Mouse (Mus musculus): ENCODE results near the gene Glb1l3. TPM values are rescaled to one million over a fixed set of nuclear protein-coding genes. Genes with fewer than 3 reads are reported as not detected.
A peak's percentile ranks its signal among the peaks of the same experiment; 100 is the strongest.
"Not testable (repeated sequence)": the region's sequence is repeated elsewhere in the genome, so short reads cannot be mapped to it uniquely, and the experiment has no call there.

Glb1l3 gene
- polyA plus RNA-seq (2014; fragmentation: Nextera tagmentation; extraction: Ambion mirVana), result not detected in 2 replicates

DNA sequence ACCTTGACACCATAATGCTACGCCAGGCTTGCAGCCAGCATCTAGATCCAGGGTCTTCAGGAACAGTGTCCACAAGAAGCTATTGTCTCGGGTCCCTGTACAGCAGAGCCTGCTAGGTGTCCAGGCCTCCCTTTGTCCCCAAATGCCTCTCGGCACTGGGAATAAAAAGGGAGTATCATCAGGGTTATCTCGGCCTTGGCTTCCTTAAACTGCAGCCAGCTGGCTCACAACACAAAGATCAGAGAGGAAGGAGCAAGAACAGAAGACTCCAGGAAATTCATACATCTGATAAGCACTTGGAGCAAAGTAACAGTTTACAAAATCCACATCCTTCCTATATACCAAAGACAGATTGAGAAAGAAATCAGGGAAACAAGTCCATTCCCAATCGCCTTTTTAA is at the start of gene Glb1l3:
Glb1l3 (minus strand) TSS at position 140 of the 400 bp plus-strand sequence.
- ATAC-seq (ENCODE audit: low FRiP score) (no peak), DNase-seq (ENCODE audit: low spot score) (no peak)
- H3K4me2 ChIP-seq (replicated peaks; ENCODE audit: low read depth, low read length), result no peak within 1 kb of the TSS
- WGBS, result 90% methylated on average over 5 of the region's 5 CpGs
- H3K9me3 ChIP-seq (ENCODE audit: control insufficient read depth, low read length), result no peaks in the 10 kb centered on the region
- H3K4me3 ChIP-seq (ENCODE audit: low read depth, low read length), result no peak within 1 kb of the TSS
- no peaks in the 10 kb centered on the region for H3K27me3 ChIP-seq (ENCODE audit: control insufficient read depth, insufficient read depth, low read length)
- H3K36me3 ChIP-seq (ENCODE audit: control insufficient read depth, insufficient read depth, low read length), result no peaks in the 10 kb centered on the region
- H3K27ac ChIP-seq (ENCODE audit: low read depth, low read length), result no peak within 1 kb of the TSS
- no peaks in the 10 kb centered on the region for H3K4me1 ChIP-seq (replicated peaks; ENCODE audit: control insufficient read depth, insufficient read depth, low read length)
- no peak within 1 kb of the TSS for H3K9ac ChIP-seq (ENCODE audit: low read depth, low read length)

DNA sequence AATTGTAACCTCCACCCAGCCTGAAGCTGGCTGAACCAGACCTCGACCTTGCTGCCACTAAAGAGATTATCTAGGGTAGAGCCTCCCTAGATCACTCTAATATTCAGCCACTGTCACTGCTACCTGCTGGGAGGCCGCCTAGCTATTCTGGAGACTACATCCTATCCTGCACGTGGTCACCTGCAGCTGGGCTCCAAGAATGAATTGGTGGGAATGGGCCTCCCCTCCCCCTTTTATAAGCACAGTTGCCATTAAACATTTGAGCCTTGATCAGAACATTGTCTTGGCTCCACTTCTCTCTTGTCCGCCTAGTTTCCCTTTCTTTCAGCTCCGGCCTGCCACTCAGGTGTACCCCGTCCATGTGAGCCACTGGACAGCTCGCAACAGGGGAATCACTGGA is 9.2 kb upstream of the Glb1l3 start:
- not testable (repeated sequence) for H3K27me3 ChIP-seq (ENCODE audit: control insufficient read depth, insufficient read depth, low read length); H3K4me1 ChIP-seq (replicated peaks; ENCODE audit: control insufficient read depth, insufficient read depth, low read length); H3K4me2 ChIP-seq (replicated peaks; ENCODE audit: low read depth, low read length); ATAC-seq (ENCODE audit: low FRiP score); H3K27ac ChIP-seq (ENCODE audit: low read depth, low read length); H3K9ac ChIP-seq (ENCODE audit: low read depth, low read length); H3K9me3 ChIP-seq (ENCODE audit: control insufficient read depth, low read length); DNase-seq (ENCODE audit: low spot score); H3K4me3 ChIP-seq (ENCODE audit: low read depth, low read length); H3K36me3 ChIP-seq (ENCODE audit: control insufficient read depth, insufficient read depth, low read length)
- WGBS, result 85% methylated on average over 7 of the region's 7 CpGs

DNA sequence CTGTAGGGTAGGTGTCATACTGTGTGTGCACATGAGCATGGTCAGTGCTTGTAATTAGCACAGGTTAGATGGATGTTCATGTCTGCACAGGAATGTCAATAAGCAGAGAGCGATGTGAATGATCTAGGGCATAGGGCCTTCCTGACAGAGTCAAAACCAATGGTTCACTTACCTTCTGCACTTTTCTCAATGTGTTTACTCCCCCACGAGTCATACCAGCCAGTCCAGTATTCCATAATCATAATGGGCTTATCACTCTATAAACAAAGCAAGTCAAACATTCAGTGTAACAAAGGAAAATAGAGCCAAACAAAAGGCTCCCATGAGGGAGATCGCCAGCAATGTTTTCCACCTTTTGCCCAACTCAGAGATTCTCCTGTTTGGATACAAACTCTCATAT is 29.6 kb downstream of the Glb1l3 start:
- H3K9ac ChIP-seq (ENCODE audit: low read depth, low read length), result no peak overlapping the region
- ATAC-seq (ENCODE audit: low FRiP score) (no peak), DNase-seq (ENCODE audit: low spot score) (no peak)
- H3K27ac ChIP-seq (ENCODE audit: low read depth, low read length), result no peak overlapping the region
- no peaks in the 10 kb centered on the region for H3K9me3 ChIP-seq (ENCODE audit: control insufficient read depth, low read length)
- H3K4me1 ChIP-seq (replicated peaks; ENCODE audit: control insufficient read depth, insufficient read depth, low read length), result no peaks in the 10 kb centered on the region
- no peaks in the 10 kb centered on the region for H3K36me3 ChIP-seq (ENCODE audit: control insufficient read depth, insufficient read depth, low read length)
- no peak overlapping the region for H3K4me2 ChIP-seq (replicated peaks; ENCODE audit: low read depth, low read length)
- no peak overlapping the region for H3K4me3 ChIP-seq (ENCODE audit: low read depth, low read length)
- no peaks in the 10 kb centered on the region for H3K27me3 ChIP-seq (ENCODE audit: control insufficient read depth, insufficient read depth, low read length)
- 83% methylated on average over 3 of the region's 3 CpGs for WGBS

DNA sequence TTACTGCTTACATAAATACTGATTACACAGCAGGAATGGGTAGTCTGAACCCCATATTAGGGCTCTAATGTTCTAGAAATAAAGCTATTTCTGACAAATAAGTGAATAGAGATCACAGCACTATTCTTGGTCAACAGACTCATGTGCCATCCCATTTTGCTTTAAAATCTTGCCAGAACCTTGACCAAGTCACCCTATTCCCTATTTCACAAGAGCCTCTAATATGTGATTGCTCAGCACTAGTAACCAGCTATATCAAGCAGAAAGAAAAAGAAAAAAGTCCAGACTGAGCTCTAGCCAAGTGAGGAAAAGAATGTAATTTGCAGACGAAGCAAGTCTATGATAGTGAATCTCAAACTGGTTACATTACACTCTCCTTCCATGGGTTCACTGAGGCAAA is 40.7 kb downstream of the Glb1l3 start:
- H3K4me3 ChIP-seq (ENCODE audit: low read depth, low read length), result no peak overlapping the region
- DNase-seq (ENCODE audit: low spot score) (no peak), ATAC-seq (ENCODE audit: low FRiP score) (no peak)
- no peak overlapping the region for H3K4me2 ChIP-seq (replicated peaks; ENCODE audit: low read depth, low read length)
- no peaks in the 10 kb centered on the region for H3K4me1 ChIP-seq (replicated peaks; ENCODE audit: control insufficient read depth, insufficient read depth, low read length)
- WGBS, result 84% methylated on average over 1 of the region's 1 CpGs
- no peak overlapping the region for H3K27ac ChIP-seq (ENCODE audit: low read depth, low read length)
- no peaks in the 10 kb centered on the region for H3K9me3 ChIP-seq (ENCODE audit: control insufficient read depth, low read length)
- no peaks in the 10 kb centered on the region for H3K27me3 ChIP-seq (ENCODE audit: control insufficient read depth, insufficient read depth, low read length)
- H3K36me3 ChIP-seq (ENCODE audit: control insufficient read depth, insufficient read depth, low read length), result no peaks in the 10 kb centered on the region
- H3K9ac ChIP-seq (ENCODE audit: low read depth, low read length), result no peak overlapping the region

DNA sequence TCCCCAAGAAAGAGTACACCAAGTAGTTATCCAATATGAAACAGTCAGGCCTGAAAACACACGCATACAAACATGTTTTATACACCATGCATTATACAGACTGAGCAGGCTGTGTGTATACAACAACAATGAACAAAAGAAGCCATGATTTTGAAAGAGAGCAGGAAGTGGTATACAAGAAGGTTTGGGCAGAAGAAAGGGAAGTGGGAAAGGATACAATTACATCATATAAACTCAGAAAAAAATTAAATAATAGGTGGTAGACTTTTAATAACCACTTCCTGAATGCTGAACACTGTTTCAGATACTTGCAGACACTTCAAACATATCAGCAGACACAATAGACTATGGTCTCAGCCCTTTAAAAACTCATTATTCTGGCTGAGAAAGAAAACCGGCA is 52.0 kb downstream of the Glb1l3 start:
- H3K9me3 ChIP-seq (ENCODE audit: control insufficient read depth, low read length), result no peaks in the 10 kb centered on the region

DNA sequence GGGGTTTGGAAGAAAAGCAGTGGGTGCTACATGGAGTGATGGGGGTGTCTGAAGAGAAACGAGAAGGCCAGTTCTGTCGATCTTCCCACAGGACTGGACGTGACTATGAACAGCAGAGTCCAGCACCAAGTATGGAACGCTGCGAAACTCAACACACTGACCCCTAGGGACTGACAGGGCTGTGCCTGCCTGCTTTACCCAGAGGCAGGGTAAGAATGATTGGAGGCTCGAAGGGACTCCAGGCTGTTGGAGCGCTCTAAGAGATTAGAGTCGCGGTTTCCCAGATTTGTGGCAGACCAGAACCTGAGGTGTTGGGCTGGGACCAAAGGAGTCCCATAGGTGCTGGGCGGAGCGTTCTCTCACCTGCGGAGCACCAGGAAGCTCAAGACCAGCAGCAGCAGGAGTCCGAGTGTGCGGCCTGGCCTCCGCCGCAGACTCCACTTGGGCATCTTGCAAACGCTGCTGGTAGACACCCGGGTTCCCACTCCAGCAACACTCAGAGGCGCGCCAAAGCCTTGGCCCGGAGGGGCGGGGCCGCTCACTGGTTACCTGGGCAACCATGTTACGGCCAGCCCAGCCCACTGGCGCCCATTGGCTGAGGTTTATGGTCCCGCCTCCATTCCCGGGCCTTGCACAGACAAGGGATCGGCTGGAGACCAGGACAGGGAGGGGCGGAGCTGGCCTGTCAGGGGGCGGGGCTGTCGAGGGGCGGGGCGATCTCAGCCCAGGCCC is 54.6 kb downstream of the Glb1l3 start, which contains the start of gene Glb1l2:
Glb1l2 (minus strand) TSS at position 534 of the 732 bp plus-strand sequence.
- H3K27ac ChIP-seq (ENCODE audit: low read depth, low read length), result no peak within 1 kb of the TSS; the same call in 1 of the 2 replicates
- no peaks in the 10 kb centered on the region for H3K4me1 ChIP-seq (replicated peaks; ENCODE audit: control insufficient read depth, insufficient read depth, low read length)
- peak within 1 kb of the TSS; percentile 48 for H3K4me3 ChIP-seq (ENCODE audit: low read depth, low read length)
- H3K4me2 ChIP-seq (replicated peaks; ENCODE audit: low read depth, low read length), result peak within 1 kb of the TSS; percentile 91
- peak; percentile 100 for ATAC-seq (ENCODE audit: low FRiP score)
- no peaks in the 10 kb centered on the region for H3K27me3 ChIP-seq (ENCODE audit: control insufficient read depth, insufficient read depth, low read length)
- peak; percentile 96 for DNase-seq (ENCODE audit: low spot score)
- under 1% methylated on average over 33 of the region's 33 CpGs for WGBS
- no peaks in the 10 kb centered on the region for H3K9me3 ChIP-seq (ENCODE audit: control insufficient read depth, low read length)
- H3K36me3 ChIP-seq (ENCODE audit: control insufficient read depth, insufficient read depth, low read length), result no peaks in the 10 kb centered on the region
- peak within 1 kb of the TSS; percentile 58 for H3K9ac ChIP-seq (ENCODE audit: low read depth, low read length)

More for the DNA sequence above, 52.0 kb downstream of the Glb1l3 start:
- no peaks in the 10 kb centered on the region for H3K4me1 ChIP-seq (replicated peaks; ENCODE audit: control insufficient read depth, insufficient read depth, low read length)
- no peak overlapping the region for H3K9ac ChIP-seq (ENCODE audit: low read depth, low read length)
- H3K4me2 ChIP-seq (replicated peaks; ENCODE audit: low read depth, low read length), result no peak overlapping the region
- H3K27me3 ChIP-seq (ENCODE audit: control insufficient read depth, insufficient read depth, low read length), result no peaks in the 10 kb centered on the region
- ATAC-seq (ENCODE audit: low FRiP score) (no peak), DNase-seq (ENCODE audit: low spot score) (no peak)
- no peak overlapping the region for H3K4me3 ChIP-seq (ENCODE audit: low read depth, low read length)
- H3K36me3 ChIP-seq (ENCODE audit: control insufficient read depth, insufficient read depth, low read length), result no peaks in the 10 kb centered on the region
- H3K27ac ChIP-seq (ENCODE audit: low read depth, low read length), result no peak overlapping the region
- 92% methylated on average over 2 of the region's 2 CpGs for WGBS

DNA sequence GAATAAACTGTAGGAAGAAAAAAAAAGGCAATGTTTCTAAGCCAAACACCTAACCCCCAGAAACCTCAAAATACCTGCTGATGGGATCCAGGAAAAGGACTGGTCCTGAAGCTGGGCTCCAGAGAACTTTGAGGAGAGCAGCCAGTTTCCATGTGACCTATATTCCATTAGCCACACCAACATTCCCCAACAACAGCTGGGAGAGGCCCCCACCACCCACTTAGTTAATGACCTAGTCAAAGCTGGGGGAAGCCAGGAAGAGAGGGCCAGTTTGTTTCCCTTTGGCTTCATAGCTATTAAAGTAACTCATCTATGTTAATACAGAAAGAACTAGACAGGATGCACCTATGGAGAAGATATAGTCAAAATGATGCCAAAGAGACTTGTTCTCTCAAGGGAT is 56.4 kb downstream of the Glb1l3 start:
- DNase-seq (ENCODE audit: low spot score), result no peak
- Histone ChIP-seq H3K9ac (ENCODE audit: low read depth, low read length) (no peak overlapping the region), H3K4me1 (replicated peaks; ENCODE audit: control insufficient read depth, insufficient read depth, low read length) (no peaks in the 10 kb centered on the region), H3K4me3 (ENCODE audit: low read depth, low read length) (no peak overlapping the region), H3K36me3 (ENCODE audit: control insufficient read depth, insufficient read depth, low read length) (no peaks in the 10 kb centered on the region), H3K4me2 (replicated peaks; ENCODE audit: low read depth, low read length) (no peak overlapping the region), H3K27me3 (ENCODE audit: control insufficient read depth, insufficient read depth, low read length) (no peaks in the 10 kb centered on the region), H3K9me3 (ENCODE audit: control insufficient read depth, low read length) (no peaks in the 10 kb centered on the region), H3K27ac (ENCODE audit: low read depth, low read length) (no peak overlapping the region)
- no peak for ATAC-seq (ENCODE audit: low FRiP score)

DNA sequence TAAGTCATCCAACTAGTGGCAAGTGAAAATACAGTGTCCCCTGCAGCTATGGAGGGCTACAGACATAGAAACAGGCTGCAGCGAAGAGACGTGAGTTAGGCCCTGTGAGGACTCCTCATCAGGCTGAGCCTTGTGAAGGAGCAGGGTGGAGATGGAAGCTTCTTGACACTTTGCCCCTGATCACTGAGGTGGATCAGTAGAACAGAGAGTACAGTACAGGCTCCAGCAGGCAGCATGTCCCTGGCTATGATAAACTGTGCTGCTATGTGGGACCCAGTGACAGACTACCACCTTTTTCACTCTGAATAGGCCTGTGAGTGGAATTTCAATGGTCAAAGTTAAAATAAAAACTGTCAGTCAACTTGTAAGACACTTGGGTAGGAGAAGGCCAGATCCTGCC is 60.3 kb downstream of the Glb1l3 start:
- no peaks in the 10 kb centered on the region for H3K9me3 ChIP-seq (ENCODE audit: control insufficient read depth, low read length)
- no peak for DNase-seq (ENCODE audit: low spot score)
- H3K36me3 ChIP-seq (ENCODE audit: control insufficient read depth, insufficient read depth, low read length), result no peaks in the 10 kb centered on the region
- no peaks in the 10 kb centered on the region for H3K4me1 ChIP-seq (replicated peaks; ENCODE audit: control insufficient read depth, insufficient read depth, low read length)
- H3K9ac ChIP-seq (ENCODE audit: low read depth, low read length), result no peak overlapping the region
- no peak overlapping the region for H3K4me2 ChIP-seq (replicated peaks; ENCODE audit: low read depth, low read length)
- H3K4me3 ChIP-seq (ENCODE audit: low read depth, low read length), result no peak overlapping the region
- H3K27me3 ChIP-seq (ENCODE audit: control insufficient read depth, insufficient read depth, low read length), result no peaks in the 10 kb centered on the region
- ATAC-seq (ENCODE audit: low FRiP score), result no peak
- 95% methylated on average over 2 of the region's 2 CpGs for WGBS
- no peak overlapping the region for H3K27ac ChIP-seq (ENCODE audit: low read depth, low read length)

DNA sequence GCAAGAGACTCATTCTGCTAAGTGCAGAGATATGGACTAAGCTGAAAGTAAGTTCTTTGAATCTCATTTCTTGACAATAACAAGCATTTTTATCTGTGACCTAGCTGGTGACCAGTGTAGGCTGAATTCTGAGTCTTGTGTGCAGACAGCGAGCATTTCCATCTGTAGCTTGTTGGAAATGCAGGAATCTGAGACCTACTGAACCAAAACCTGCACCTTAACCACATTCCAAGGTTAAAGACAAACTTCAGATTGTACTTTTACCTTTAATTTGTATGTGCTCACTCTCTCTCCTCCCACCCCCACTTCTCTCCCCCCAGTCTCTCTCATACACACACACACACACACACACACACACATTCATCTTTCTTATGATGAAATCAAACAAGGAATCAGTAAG is 62.0 kb downstream of the Glb1l3 start:
- no peak overlapping the region for H3K9ac ChIP-seq (ENCODE audit: low read depth, low read length)
- H3K27ac ChIP-seq (ENCODE audit: low read depth, low read length), result no peak overlapping the region
- ATAC-seq (ENCODE audit: low FRiP score), result no peak
- no peaks in the 10 kb centered on the region for H3K27me3 ChIP-seq (ENCODE audit: control insufficient read depth, insufficient read depth, low read length)
- WGBS, result 95% methylated on average over 1 of the region's 1 CpGs
- H3K9me3 ChIP-seq (ENCODE audit: control insufficient read depth, low read length), result no peaks in the 10 kb centered on the region
- H3K4me2 ChIP-seq (replicated peaks; ENCODE audit: low read depth, low read length), result no peak overlapping the region
- H3K4me3 ChIP-seq (ENCODE audit: low read depth, low read length), result no peak overlapping the region
- H3K36me3 ChIP-seq (ENCODE audit: control insufficient read depth, insufficient read depth, low read length), result no peaks in the 10 kb centered on the region
- no peak for DNase-seq (ENCODE audit: low spot score)
- H3K4me1 ChIP-seq (replicated peaks; ENCODE audit: control insufficient read depth, insufficient read depth, low read length), result no peaks in the 10 kb centered on the region
